Mouse (Mus musculus): Measurements from ENCODE around the gene Olfr1487. TPM values are rescaled to one million over a fixed set of nuclear protein-coding genes. Genes with fewer than 3 reads are reported as not detected.

Olfr1487 gene
- polyA plus RNA-seq (2014; fragmentation: Illumina TruSeq; extraction: RNeasy Lipid Tissue Mini Kit (QIAGEN cat#74804); ENCODE audit: insufficient read depth, low read depth, low replicate concordance) = not detected

DNA sequence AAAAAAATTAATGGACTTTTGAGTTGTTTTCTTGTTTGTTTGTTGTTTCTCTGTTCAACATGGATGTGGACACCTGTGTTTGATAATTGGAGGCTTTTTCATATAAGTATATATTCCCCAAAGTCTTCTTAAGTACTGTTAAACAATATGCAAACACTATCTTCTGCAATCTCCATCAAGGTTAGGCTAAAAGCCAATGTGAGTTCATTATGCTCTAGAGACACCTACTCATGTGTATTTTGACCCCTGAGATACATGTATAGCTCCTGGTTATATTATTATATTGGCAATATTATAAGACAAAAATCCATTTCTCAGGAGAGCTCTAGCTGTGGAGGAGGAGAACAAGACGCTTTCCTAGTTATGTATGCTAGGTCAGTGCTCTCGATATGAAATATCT lies at the start of gene Olfr1487:
TSS of gene Olfr1487 (plus strand) at position 301 of the 400 bp plus-strand sequence.

DNA sequence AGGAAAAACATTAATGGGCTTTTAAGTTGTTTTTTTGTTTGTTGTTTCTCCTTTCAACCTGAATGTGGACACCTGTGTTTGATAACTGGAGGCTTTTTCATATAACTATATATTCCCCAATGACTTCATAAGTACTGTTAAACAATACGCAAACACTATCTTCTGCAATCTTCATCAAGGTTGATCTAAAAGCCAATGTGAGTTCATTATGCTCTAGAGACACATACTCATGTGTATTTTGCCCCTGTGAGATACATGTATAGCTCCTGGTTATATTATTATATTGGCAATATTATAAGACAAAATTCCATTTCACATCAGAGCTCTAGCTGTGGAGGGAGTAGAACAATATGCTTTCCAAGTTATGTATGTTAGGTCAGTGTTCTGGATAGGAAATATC lies 34.0 kb upstream of the Olfr1487 start, which contains the start of gene Olfr1484:
TSS of gene Olfr1484 (plus strand) at position 301 of the 400 bp plus-strand sequence.

DNA sequence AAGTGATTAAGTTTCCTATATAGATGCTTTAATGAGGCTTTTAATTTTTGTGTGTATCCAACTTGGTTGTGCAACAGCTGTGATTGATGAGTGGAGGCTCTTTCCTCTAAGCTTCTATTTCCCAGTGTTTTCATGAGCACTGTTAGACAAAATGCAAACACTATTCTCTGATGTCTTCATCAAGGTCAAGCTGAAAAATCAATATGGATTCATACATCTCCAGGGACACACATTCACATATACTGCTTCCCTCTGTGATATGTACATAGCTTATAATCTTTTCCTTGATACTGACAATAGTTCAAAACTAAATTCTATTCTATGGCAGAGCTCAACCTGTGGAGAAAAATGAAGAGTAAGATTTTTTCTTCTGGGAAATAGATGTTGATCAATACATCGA lies 14.1 kb downstream of the Olfr1487 start, which contains the start of gene Olfr1489:
TSS of gene Olfr1489 (plus strand) at position 301 of the 400 bp plus-strand sequence.

DNA sequence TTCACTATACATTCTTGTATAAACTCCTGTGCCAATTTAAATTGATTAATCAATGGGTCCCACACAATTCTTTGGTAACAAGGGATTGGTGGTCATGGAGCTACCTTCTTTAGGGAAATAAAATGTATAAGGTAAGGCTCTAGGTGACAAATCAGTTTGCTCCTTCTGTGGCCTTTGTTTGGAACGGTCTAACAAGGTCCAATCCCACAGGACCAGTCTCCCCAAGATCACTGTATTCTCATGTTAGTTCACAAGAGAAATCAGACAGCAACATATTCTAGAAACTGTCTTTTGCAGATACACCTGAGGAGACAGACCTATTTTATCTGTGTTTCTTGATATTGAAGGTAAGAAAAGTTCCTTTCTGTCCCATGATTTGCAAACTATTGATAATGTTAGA lies 33.6 kb downstream of the Olfr1487 start, which contains the start of gene Olfr1490:
TSS of gene Olfr1490 (plus strand) at position 301 of the 400 bp plus-strand sequence.

Other genes starting within 250 kb of the Olfr1487 start
- gene Olfr1469, start 209.5 kb upstream of the Olfr1487 start, polyA plus RNA-seq (2014; fragmentation: Illumina TruSeq; extraction: RNeasy Lipid Tissue Mini Kit (QIAGEN cat#74804); ENCODE audit: insufficient read depth, low read depth, low replicate concordance) = not detected
- gene Olfr1471, start 174.0 kb upstream of the Olfr1487 start, polyA plus RNA-seq (2014; fragmentation: Illumina TruSeq; extraction: RNeasy Lipid Tissue Mini Kit (QIAGEN cat#74804); ENCODE audit: insufficient read depth, low read depth, low replicate concordance) = not detected
- not detected for gene Olfr1472, start 161.3 kb upstream of the Olfr1487 start, polyA plus RNA-seq (2014; fragmentation: Illumina TruSeq; extraction: RNeasy Lipid Tissue Mini Kit (QIAGEN cat#74804); ENCODE audit: insufficient read depth, low read depth, low replicate concordance)
- gene Olfr1474, start 147.8 kb upstream of the Olfr1487 start, polyA plus RNA-seq (2014; fragmentation: Illumina TruSeq; extraction: RNeasy Lipid Tissue Mini Kit (QIAGEN cat#74804); ENCODE audit: insufficient read depth, low read depth, low replicate concordance) = not detected
- gene Olfr1475, start 137.2 kb upstream of the Olfr1487 start, polyA plus RNA-seq (2014; fragmentation: Illumina TruSeq; extraction: RNeasy Lipid Tissue Mini Kit (QIAGEN cat#74804); ENCODE audit: insufficient read depth, low read depth, low replicate concordance) = not detected
- gene Olfr1477, start 116.8 kb upstream of the Olfr1487 start, polyA plus RNA-seq (2014; fragmentation: Illumina TruSeq; extraction: RNeasy Lipid Tissue Mini Kit (QIAGEN cat#74804); ENCODE audit: insufficient read depth, low read depth, low replicate concordance) = not detected
- not detected for gene Olfr1480, start 89.5 kb upstream of the Olfr1487 start, polyA plus RNA-seq (2014; fragmentation: Illumina TruSeq; extraction: RNeasy Lipid Tissue Mini Kit (QIAGEN cat#74804); ENCODE audit: insufficient read depth, low read depth, low replicate concordance)
- gene Olfr1484, start 33.9 kb upstream of the Olfr1487 start, polyA plus RNA-seq (2014; fragmentation: Illumina TruSeq; extraction: RNeasy Lipid Tissue Mini Kit (QIAGEN cat#74804); ENCODE audit: insufficient read depth, low read depth, low replicate concordance) = not detected
- gene Olfr1489, start 14.2 kb downstream of the Olfr1487 start, polyA plus RNA-seq (2014; fragmentation: Illumina TruSeq; extraction: RNeasy Lipid Tissue Mini Kit (QIAGEN cat#74804); ENCODE audit: insufficient read depth, low read depth, low replicate concordance) = not detected
- not detected for gene Olfr1490, start 33.7 kb downstream of the Olfr1487 start, polyA plus RNA-seq (2014; fragmentation: Illumina TruSeq; extraction: RNeasy Lipid Tissue Mini Kit (QIAGEN cat#74804); ENCODE audit: insufficient read depth, low read depth, low replicate concordance)
- gene Olfr1491, start 79.9 kb downstream of the Olfr1487 start, polyA plus RNA-seq (2014; fragmentation: Illumina TruSeq; extraction: RNeasy Lipid Tissue Mini Kit (QIAGEN cat#74804); ENCODE audit: insufficient read depth, low read depth, low replicate concordance) = not detected
- gene Olfr1493-ps1, start 105.9 kb downstream of the Olfr1487 start, polyA plus RNA-seq (2014; fragmentation: Illumina TruSeq; extraction: RNeasy Lipid Tissue Mini Kit (QIAGEN cat#74804); ENCODE audit: insufficient read depth, low read depth, low replicate concordance) = not detected
- not detected for gene Olfr1494, start 122.4 kb downstream of the Olfr1487 start, polyA plus RNA-seq (2014; fragmentation: Illumina TruSeq; extraction: RNeasy Lipid Tissue Mini Kit (QIAGEN cat#74804); ENCODE audit: insufficient read depth, low read depth, low replicate concordance)
- gene Olfr1495, start 147.2 kb downstream of the Olfr1487 start, polyA plus RNA-seq (2014; fragmentation: Illumina TruSeq; extraction: RNeasy Lipid Tissue Mini Kit (QIAGEN cat#74804); ENCODE audit: insufficient read depth, low read depth, low replicate concordance) = not detected
- not detected for gene Olfr1496, start 160.5 kb downstream of the Olfr1487 start, polyA plus RNA-seq (2014; fragmentation: Illumina TruSeq; extraction: RNeasy Lipid Tissue Mini Kit (QIAGEN cat#74804); ENCODE audit: insufficient read depth, low read depth, low replicate concordance)
- gene Olfr1497, start 180.8 kb downstream of the Olfr1487 start, polyA plus RNA-seq (2014; fragmentation: Illumina TruSeq; extraction: RNeasy Lipid Tissue Mini Kit (QIAGEN cat#74804); ENCODE audit: insufficient read depth, low read depth, low replicate concordance) = not detected
- not detected for gene Olfr1499, start 202.1 kb downstream of the Olfr1487 start, polyA plus RNA-seq (2014; fragmentation: Illumina TruSeq; extraction: RNeasy Lipid Tissue Mini Kit (QIAGEN cat#74804); ENCODE audit: insufficient read depth, low read depth, low replicate concordance)
- gene Olfr1500, start 213.1 kb downstream of the Olfr1487 start, polyA plus RNA-seq (2014; fragmentation: Illumina TruSeq; extraction: RNeasy Lipid Tissue Mini Kit (QIAGEN cat#74804); ENCODE audit: insufficient read depth, low read depth, low replicate concordance) = not detected
- gene Olfr1501, start 233.3 kb downstream of the Olfr1487 start, polyA plus RNA-seq (2014; fragmentation: Illumina TruSeq; extraction: RNeasy Lipid Tissue Mini Kit (QIAGEN cat#74804); ENCODE audit: insufficient read depth, low read depth, low replicate concordance) = not detected
- gene Olfr1502, start 244.4 kb downstream of the Olfr1487 start, polyA plus RNA-seq (2014; fragmentation: Illumina TruSeq; extraction: RNeasy Lipid Tissue Mini Kit (QIAGEN cat#74804); ENCODE audit: insufficient read depth, low read depth, low replicate concordance) = not detected